Mouse (Mus musculus): ENCODE results near the gene Nck2. TPM values are rescaled to one million over a fixed set of nuclear protein-coding genes. Genes with fewer than 3 reads are reported as not detected.

Gene Nck2
- total RNA-seq (2021): 10 to 100 TPM; 18.0 to 18.6 TPM
- long read RNA-seq, experiment 1, transcript Nck2-201 (5 exons, 2,772 nt): major isoform, 41 of 43 reads
- long read RNA-seq, experiment 1, partial matches to known transcripts: 0 of 43 reads
- long read RNA-seq, experiment 1, other reads (novel, unspliced or antisense): 2 of 43 reads
- long read RNA-seq, experiment 2, transcript Nck2-201 (5 exons, 2,772 nt): major isoform, 40 of 44 reads
- long read RNA-seq, experiment 2, partial matches to known transcripts: 0 of 44 reads
- long read RNA-seq, experiment 2, other reads (novel, unspliced or antisense): 4 of 44 reads

DNA sequence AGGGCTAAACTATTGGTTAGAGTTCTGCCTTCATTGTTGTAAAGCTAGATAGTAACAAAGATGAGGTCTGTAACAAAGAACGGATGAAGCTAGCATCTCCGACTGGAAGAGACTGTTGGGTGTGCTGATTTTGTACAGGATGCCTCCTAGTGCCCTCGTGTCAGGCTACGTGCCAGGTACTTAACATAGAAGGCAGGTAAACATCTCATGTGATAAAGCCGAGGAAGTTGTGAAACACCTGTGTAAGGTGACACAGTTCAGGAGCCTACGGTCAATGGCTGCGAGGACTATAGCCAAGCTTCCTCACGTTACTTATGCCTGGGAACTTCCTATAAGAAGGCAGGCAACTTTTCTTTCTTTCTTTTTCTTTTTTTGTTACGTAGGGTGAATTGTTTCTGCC is at the start of gene Nck2:
TSS of gene Nck2 (plus strand) at position 49 of the 400 bp plus-strand sequence.
- no peak for TF ChIP-seq CTCF (IDR thresholded peaks at IDR 0.05)
- intact Hi-C loops (cut with DNase I): no loop called here
- Histone ChIP-seq H3K27ac (peak within 1 kb of the TSS; percentile 93), H3K4me3 (peak within 1 kb of the TSS; percentile 97)
- DNase-seq: no peak

DNA sequence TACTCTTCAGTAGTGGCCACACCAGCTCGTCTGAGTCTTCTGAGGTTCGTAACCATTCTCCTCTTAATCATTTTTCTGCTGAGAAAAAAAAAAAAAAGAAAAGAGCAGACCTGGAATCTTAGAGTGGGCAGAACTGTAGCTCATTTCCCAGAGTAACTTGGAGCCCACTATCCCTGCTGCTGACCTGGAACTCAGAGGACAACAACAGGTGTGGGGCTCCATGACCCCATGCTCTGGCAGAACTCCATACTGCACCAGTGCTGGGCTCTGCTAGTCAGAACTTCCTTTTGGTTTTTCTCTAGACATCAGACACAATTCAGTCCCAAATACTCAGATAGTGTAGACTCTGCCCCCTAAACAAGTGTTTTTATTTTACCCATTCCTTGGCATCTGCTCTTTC is 49.3 kb upstream of the Nck2 start:
- Histone ChIP-seq H3K27ac (no peak overlapping the region), H3K4me3 (no peak overlapping the region)
- no peak for DNase-seq
- TF ChIP-seq CTCF (IDR thresholded peaks at IDR 0.05): no peak
- intact Hi-C loops (cut with DNase I): no loop called here

DNA sequence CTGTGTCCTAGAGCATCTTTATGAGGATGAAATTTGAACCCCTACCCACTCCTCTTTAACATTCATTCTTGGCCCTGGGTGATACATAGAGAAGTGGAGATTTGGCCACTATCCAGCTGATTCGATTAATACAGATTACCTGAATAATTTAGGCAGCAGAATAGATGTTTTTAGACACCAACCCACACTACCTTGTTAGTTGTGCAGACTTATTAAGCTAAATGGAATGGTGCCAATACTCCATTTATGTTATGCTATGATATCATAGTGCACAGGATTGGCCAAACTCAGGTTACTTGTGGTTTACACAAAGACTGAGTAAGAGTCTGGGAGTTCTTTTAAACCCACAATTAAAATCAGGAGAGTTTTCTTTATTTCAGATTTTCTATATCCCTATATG is 48.6 kb upstream of the Nck2 start:
- H3K4me3 ChIP-seq: no peak overlapping the region
- no peak for TF ChIP-seq CTCF (IDR thresholded peaks at IDR 0.05)
- H3K27ac ChIP-seq: no peak overlapping the region
- no peak for DNase-seq
- intact Hi-C loops (cut with DNase I): no loop called here

DNA sequence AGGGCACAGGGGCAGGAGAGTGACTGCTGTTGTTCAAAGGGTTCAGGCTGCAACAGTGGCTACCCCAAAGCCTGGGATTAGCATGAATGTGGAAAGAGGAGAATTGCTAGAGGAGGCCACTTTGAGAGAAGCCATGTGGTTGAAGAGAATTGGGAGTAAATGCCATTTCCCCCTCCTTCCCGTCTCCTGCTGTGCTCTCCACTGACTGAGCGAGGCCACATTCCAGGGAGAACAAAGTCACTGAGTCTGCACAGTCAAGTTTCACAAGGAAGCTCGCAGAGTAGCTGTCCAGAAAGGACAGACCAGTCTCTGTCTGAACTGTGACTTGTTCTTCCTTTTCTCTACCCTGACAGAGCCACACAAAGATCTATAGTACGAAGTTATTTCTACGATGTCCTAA is 47.9 kb upstream of the Nck2 start:
- intact Hi-C loops (cut with DNase I): no loop called here
- TF ChIP-seq CTCF (IDR thresholded peaks at IDR 0.05): no peak
- DNase-seq: no peak

DNA sequence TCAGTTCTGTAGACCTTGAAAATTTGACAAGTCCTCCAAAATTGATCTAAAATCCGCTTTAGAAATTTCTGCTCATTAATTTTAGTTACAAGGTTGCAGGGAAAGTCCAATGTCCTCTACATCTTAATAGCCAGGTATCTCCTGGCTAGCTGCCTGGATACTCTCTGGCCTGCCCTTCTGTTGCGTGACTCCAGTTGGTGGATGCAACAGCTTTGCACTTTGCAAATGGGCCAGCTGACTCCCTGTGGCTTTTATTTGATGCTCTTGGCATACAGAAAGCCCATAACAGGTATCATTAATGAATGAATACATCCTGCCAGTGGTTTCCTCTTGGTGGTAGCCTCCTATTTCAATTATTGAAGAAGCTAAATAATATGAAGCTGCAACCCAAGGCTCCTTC is 47.3 kb upstream of the Nck2 start:
- intact Hi-C loops (cut with DNase I): no loop called here
- no peak for TF ChIP-seq CTCF (IDR thresholded peaks at IDR 0.05)

More for the DNA sequence above, 47.9 kb upstream of the Nck2 start:
- Histone ChIP-seq H3K27ac (no peak overlapping the region), H3K4me3 (no peak overlapping the region)

DNA sequence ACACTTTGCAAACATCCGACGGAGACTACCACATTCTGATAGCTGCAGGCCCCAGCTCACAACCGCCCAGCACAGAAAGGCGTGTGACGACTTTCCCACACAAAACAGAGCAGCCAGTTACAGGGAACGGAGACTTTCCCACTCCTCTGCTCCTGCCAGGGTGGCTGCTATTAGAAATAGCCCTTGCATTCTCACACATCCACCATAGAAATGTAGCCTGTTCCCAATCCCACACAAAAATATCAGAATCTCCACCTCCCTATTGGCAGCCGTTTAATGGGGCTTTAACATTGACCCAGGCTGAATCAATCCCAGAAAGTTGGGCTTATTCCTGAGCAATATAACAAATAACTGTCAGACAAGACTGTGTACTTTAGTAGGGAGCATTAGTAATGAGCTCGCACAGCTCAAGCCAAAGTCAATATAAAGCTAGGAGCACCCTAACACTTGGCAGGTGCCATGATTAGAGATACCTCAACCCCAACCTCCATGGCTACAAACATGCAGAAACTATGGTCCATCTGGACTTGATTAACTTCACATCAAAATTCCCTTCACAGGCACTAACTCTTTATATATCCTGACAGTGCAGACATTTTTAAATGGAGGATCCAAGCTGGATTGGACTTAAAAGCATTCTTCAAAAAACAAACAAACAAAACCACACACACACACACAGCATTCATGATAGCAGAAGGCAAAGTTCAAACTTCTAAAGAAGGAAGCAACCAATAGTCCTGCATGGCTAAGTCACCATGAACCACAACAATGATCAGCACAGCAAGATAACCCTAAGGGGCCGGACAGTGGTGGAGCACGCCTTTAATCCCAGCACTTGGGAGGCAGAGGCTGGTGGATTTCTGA is 45.4 kb upstream of the Nck2 start:
- Histone ChIP-seq H3K4me3 (no peak overlapping the region), H3K27ac (no peak overlapping the region)
- no peak for DNase-seq
- TF ChIP-seq CTCF (IDR thresholded peaks at IDR 0.05): no peak
- intact Hi-C loops (cut with DNase I): no loop called here

More for the DNA sequence above, 47.3 kb upstream of the Nck2 start:
- no peak overlapping the region for H3K27ac ChIP-seq
- DNase-seq: no peak
- H3K4me3 ChIP-seq: no peak overlapping the region

DNA sequence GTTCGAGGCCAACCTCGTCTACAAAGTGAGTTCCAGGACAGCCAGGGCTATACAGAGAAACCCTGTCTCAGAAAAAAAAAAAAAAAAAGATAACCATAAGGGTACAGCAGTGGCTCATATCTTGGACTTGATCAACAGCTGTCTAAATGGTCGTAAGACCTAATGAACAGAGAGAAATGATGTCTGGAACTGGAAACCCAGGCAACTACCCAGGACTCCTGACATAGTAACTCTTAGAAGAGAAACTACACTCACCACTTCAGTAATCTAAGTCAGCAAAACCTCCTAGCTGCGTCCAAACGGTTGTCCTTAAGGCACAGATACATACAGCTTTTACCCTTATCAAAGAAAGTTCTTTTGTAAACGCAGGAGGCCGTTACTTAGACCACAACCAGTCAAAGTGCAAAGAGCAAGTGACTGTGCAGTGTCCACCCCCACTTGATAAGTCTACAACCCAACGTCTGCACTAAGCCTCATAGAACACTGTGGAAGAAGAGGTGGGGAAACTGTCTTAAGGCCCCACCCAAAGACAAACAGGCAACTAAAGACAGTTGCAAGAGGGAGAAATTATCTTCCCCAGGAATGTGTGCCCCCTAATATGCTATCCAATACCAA is 44.7 kb upstream of the Nck2 start:
- no peak for TF ChIP-seq CTCF (IDR thresholded peaks at IDR 0.05)
- no peak for DNase-seq
- intact Hi-C loops (cut with DNase I): no loop called here
- no peak overlapping the region for H3K4me3 ChIP-seq
- no peak overlapping the region for H3K27ac ChIP-seq

DNA sequence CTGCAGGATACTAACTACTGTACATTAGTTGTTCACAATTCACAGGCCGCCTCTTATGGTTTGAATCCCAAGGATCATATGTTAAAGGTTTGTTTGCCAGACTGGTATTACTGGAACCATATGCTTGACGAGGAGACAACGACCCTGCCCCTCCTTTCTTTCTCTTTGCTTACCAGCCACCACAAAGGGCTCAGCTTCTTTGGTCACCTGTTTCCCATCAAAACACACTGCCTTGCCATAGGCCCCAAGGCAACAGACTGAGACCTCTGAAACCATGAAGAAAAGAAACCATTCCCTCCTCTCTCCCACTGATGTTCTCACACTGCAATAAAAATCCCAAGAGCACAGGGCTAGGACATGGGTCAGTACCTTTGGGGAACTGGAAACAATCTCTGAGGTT is 43.7 kb upstream of the Nck2 start:
- TF ChIP-seq CTCF (IDR thresholded peaks at IDR 0.05): no peak
- intact Hi-C loops (cut with DNase I): no loop called here
- Histone ChIP-seq H3K27ac (no peak overlapping the region), H3K4me3 (no peak overlapping the region)
- no peak for DNase-seq

DNA sequence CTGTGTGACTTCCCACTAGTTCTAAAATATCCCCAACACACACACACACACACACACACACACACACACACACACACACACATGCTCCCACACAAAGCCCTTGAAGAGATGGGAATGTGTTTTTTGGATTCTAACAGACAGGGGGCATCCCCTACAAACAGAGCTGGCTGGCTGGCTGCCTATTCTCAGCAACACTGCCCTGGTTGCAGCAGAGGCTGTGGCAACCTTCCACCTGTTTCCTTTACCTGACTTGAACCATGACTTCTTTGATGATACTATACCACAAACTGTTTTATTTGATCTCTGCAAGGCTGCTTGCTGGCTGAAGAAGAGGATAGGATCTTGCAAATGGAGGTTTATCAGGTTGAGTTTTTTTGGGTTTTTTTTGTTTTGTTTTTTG is 41.0 kb upstream of the Nck2 start:
- Histone ChIP-seq H3K4me3 (no peak overlapping the region), H3K27ac (no peak overlapping the region)
- intact Hi-C loops (cut with DNase I): no loop called here
- TF ChIP-seq CTCF (IDR thresholded peaks at IDR 0.05): no peak; the same call in 1 of the 2 replicates
- peak; percentile 51 for DNase-seq

DNA sequence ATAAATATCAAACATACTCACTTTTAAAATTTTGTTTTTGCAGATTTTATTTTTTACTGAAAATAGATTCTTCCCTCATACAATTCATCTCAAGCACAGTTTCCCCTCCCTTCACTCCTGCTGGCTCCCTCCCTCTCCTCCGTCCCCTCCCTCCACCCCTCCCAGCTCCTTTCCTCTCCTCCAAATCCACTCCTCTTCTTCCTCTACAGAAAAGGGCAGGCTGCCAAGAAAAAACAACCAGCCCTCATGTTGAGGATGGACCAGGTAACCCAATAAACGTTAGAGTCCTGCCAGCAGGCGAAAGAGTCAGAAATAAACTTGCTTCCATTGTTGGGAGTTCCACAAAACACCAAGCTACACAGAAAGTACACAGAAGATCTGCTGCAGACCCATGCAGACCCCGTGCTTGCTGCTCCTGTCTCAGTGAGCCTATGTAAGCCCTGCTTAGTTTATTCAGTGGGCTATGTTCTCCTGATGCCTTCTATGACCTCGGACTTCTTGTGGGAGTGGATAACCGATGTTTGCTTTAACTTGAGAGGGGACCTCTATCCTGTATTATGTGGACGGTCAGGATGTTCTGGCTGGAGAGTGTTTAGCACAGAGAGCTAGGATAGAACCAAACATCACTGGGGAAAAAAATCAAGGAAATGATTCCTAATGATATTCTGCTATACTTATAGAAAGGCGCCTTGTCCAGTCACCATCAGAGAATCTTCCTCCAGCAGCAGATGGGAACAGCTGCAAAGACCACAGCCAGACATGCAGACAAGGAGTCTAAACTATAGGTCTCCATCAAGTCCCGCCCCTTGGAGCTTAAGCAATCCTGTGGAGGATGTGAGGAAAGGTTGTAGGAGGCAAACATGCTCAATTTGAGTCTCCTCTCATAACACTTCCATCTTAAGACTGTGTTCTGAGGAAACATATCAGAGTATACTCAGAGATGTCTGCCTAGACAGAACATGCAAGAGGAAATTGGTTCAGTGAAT is 39.4 kb upstream of the Nck2 start:
- intact Hi-C loops (cut with DNase I): no loop called here
- H3K4me3 ChIP-seq: no peak overlapping the region
- no peak for DNase-seq
- no peak overlapping the region for H3K27ac ChIP-seq
- no peak for TF ChIP-seq CTCF (IDR thresholded peaks at IDR 0.05)

DNA sequence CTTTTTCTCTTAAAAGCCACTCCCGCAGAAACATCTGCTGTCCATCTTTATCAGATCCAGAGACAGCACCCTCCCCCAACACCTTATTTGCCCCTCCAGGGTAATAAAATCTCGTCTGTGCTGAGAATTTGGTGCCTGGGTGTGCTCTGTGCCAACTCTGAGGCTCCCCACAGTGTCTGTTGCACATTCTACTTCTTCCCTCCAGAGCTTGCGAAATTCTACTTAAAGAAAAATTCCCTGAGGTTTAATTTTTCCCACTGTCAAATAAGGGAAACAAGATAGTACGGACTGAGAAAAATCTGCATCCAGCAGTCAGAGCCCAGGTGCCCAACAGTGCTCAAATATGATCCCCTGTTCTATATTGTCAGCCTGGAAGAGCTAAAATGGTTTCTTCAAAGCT is 35.4 kb upstream of the Nck2 start:
- H3K27ac ChIP-seq: no peak overlapping the region
- TF ChIP-seq CTCF (IDR thresholded peaks at IDR 0.05): no peak
- intact Hi-C loops (cut with DNase I): no loop called here
- no peak overlapping the region for H3K4me3 ChIP-seq
- no peak for DNase-seq

DNA sequence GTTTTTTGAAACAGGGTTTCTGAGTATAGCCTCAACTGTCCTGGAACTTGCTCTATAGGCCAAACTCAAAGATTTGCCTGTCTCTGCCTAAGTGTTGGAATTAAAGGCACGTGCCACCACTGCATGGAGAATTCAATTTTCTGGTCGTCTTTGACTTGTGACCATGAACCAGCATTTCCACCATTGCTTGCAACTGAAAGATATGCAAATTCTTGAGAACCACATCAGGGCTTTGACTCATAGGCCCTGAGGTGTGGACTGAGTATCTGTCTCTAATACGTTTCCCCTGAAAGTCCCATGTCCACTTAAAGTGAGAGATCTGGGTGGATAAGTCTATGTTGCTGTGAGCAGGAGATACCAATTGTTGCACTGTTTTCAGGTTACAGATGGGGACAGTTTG is 31.6 kb upstream of the Nck2 start:
- no peak for TF ChIP-seq CTCF (IDR thresholded peaks at IDR 0.05)
- Histone ChIP-seq H3K27ac (no peak overlapping the region), H3K4me3 (no peak overlapping the region)
- intact Hi-C loops (cut with DNase I): loop anchor here (5.0 kb wide), 1 partner anchor 76 kb away; no protein-coding TSS in a partner anchor
- DNase-seq: no peak
